ENCODE assay signal across 10 mouse cellular contexts in the genomic region with DNA sequence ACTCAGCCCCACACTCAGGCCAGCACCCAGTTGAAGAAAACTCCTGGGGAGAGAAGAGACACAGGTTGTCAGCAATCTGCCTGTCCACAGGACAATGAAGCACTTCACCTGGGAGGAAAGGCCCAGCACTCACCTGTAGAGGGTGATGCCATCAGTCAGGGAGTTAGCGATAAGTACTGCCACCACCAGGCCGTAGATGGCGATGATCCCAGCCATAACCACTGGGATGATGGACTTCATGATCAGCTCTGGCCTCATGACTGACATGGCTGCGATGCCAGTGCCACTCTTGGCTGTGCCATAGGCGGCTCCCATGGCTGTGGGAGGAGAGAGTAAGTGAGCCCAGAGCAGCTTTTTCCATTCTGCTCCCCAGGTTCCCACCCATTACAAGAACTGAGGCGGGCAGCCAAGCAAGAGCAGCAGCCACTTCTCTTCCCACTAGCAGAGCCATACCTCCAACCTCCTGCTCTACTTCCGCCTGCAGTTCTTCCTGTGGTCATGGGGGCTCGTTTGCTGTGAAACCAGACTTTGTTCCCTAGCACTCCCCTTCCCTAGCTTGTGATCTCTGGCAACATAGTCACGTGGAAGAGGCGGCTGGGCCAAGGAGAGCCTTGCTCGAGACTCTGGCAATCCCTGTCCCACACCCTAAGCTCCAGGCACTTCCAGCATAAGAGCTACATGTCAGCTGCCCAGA. TPM values are rescaled to one million over a fixed set of nuclear protein-coding genes. Genes with fewer than 3 reads are reported as not detected.
DNase-seq lines count a peak whose midpoint lies in the region; TF ChIP-seq lines count a peak whose summit lies in the region.
"Had no signal": no experiment of that assay in that cellular context is flagged by ENCODE, and none has a peak within 500 bp of the region (broad histone marks: within the 10 kb centered on the region; RNA-seq: fewer than 3 reads in every experiment).

No protein-coding gene starts in this region.

- no peak overlapping the region for H3K4me3 ChIP-seq in layer of hippocampus, adult 2 months
- peak overlapping the region; percentile 53 for H3K4me3 ChIP-seq in bone marrow macrophage, adult 2 months (ENCODE audit: insufficient read depth, low read length)
- H3K4me3 ChIP-seq in macrophage (ENCODE audit: inconsistent target): no peak overlapping the region
- no peak overlapping the region for H3K4me3 ChIP-seq in left cerebral cortex, adult 2 months
- H3K4me3 ChIP-seq: hindbrain, embryonic 13.5 days; limb, embryonic 12.5 days had no signal

- DNase-seq in layer of hippocampus, adult 2 months (ENCODE audit: low spot score in 2 of 2): no peak
- DNase-seq in layer of hippocampus, postnatal 10 days (ENCODE audit: low spot score in 2 of 2): no peak
- peak; percentile 80 for DNase-seq in kidney, adult 9 months
- no peak for DNase-seq in left cerebral cortex, adult 2 months (ENCODE audit: extremely low spot score in 1 of 2, low spot score in 2 of 2)
- no peak for DNase-seq in ovary, postnatal 36 days (ENCODE audit: low spot score)
- DNase-seq: gastrocnemius, postnatal 10 days had no signal

- intact Hi-C loops in left cerebral cortex, adult 2 months (cut with DNase I): no loop called here

- peaks cover 84% of the 10 kb centered on the region for H3K79me2 ChIP-seq in macrophage (ENCODE audit: inconsistent target)

- TF ChIP-seq POLR2A in bone marrow macrophage, adult 2 months (IDR thresholded peaks at IDR 0.05; ENCODE audit: borderline replicate concordance, low read depth, low read length): no peak

- H3K36me3 ChIP-seq in macrophage (ENCODE audit: inconsistent target): peaks cover 12% of the 10 kb centered on the region; the same call in 1 of the 2 replicates

- TF ChIP-seq CTCF in layer of hippocampus, adult 2 months (conservative IDR thresholded peaks at IDR 0.05): peak; percentile 29
- TF ChIP-seq CTCF in bone marrow macrophage, adult 2 months (IDR thresholded peaks at IDR 0.05; ENCODE audit: low read depth, low read length): no peak
- no peak; the same call in 1 of the 2 replicates for TF ChIP-seq CTCF in left cerebral cortex, adult 2 months (IDR thresholded peaks at IDR 0.05)

- peak overlapping the region; percentile 14; the same call in 1 of the 2 replicates for H3K27ac ChIP-seq in layer of hippocampus, adult 2 months
- H3K27ac ChIP-seq in bone marrow macrophage, adult 2 months (ENCODE audit: insufficient read depth, low read depth, low read length): peak overlapping the region; percentile 95
- peak overlapping the region; percentile 97 for H3K27ac ChIP-seq in macrophage
- H3K27ac ChIP-seq in left cerebral cortex, adult 2 months: no peak overlapping the region
- H3K27ac ChIP-seq: hindbrain, embryonic 13.5 days; limb, embryonic 12.5 days had no signal

- H3K4me1 ChIP-seq in bone marrow macrophage, adult 2 months (ENCODE audit: control insufficient read depth, insufficient read depth, low read length): peaks cover 41% of the 10 kb centered on the region

- 55% methylated on average over 9 of the region's 11 CpGs for WGBS in macrophage (ENCODE audit: missing documents)

RNA-seq across cellular contexts. Expression of a gene that starts 1.1 kb away (rescaled TPM):
- total RNA-seq in layer of hippocampus, adult 2 months (2021): 10 to 100 TPM; 43.1 to 45.3 TPM
- 10 to 100 TPM; 33.8 to 40.1 TPM for total RNA-seq in layer of hippocampus, postnatal 10 days (2021)
- polyA plus RNA-seq in bone marrow macrophage, adult 2 months (2012; ENCODE audit: insufficient read depth, insufficient read length, missing spikeins): 89.6 and 118 TPM in 2 replicates
- total RNA-seq in macrophage (2018; cell fraction: chromatin; rRNA removed): 100 to 1,000 TPM in 20 of 26 experiments, 10 to 100 TPM in 6; 60.5 to 540 (median 175) TPM
- total RNA-seq in macrophage (2018; cell fraction: cytosol; rRNA removed): 100 to 1,000 TPM; 135 to 212 (median 181) TPM
- 100 to 1,000 TPM in 19 of 26 experiments, 10 to 100 TPM in 7; 73.3 to 325 (median 152) TPM for total RNA-seq in macrophage (2018; cell fraction: nucleus; rRNA removed)
- polyA plus RNA-seq in macrophage (2018): 69.2 to 101 TPM (median 69.2 TPM) in 3 replicates
- 10 to 100 TPM; 29.2 to 32.0 TPM for total RNA-seq in left cerebral cortex, adult 2 months (2021)

RNA-seq across cellular contexts. Expression of a gene that starts 4.8 kb away (rescaled TPM):
- total RNA-seq in layer of hippocampus, adult 2 months (2021): 1,000 to 10,000 TPM; 1,075 to 1,153 TPM
- total RNA-seq in layer of hippocampus, postnatal 10 days (2021): 1,000 to 10,000 TPM; 1,281 to 1,362 TPM
- polyA plus RNA-seq in bone marrow macrophage, adult 2 months (2012; ENCODE audit: insufficient read depth, insufficient read length, missing spikeins): 1,159 and 1,346 TPM in 2 replicates
- 100 to 1,000 TPM; 138 to 505 (median 301) TPM for total RNA-seq in macrophage (2018; cell fraction: chromatin; rRNA removed)
- 1,000 to 10,000 TPM; 1,805 to 2,723 (median 2,167) TPM for total RNA-seq in macrophage (2018; cell fraction: cytosol; rRNA removed)
- total RNA-seq in macrophage (2018; cell fraction: nucleus; rRNA removed): 1,000 to 10,000 TPM in 4 of 26 experiments, 100 to 1,000 TPM in 22; 281 to 1,066 (median 916) TPM
- polyA plus RNA-seq in macrophage (2018): 1,634 to 2,526 TPM (median 2,187 TPM) in 3 replicates
- 1,000 to 10,000 TPM; 1,211 to 1,240 TPM for total RNA-seq in left cerebral cortex, adult 2 months (2021)

RNA-seq across cellular contexts. Expression of a gene that starts 14.0 kb away (rescaled TPM):
- total RNA-seq in layer of hippocampus, adult 2 months (2021): 100 to 1,000 TPM in 1 of 2 experiments, 10 to 100 TPM in 1; 97.3 to 109 TPM
- 10 to 100 TPM; 78.4 to 90.2 TPM for total RNA-seq in layer of hippocampus, postnatal 10 days (2021)
- polyA plus RNA-seq in bone marrow macrophage, adult 2 months (2012; ENCODE audit: insufficient read depth, insufficient read length, missing spikeins): 32.9 and 39.6 TPM in 2 replicates
- total RNA-seq in macrophage (2018; cell fraction: chromatin; rRNA removed): 100 to 1,000 TPM in 14 of 26 experiments, 10 to 100 TPM in 12; 59.3 to 214 (median 102) TPM
- total RNA-seq in macrophage (2018; cell fraction: cytosol; rRNA removed): 10 to 100 TPM; 21.3 to 35.4 (median 27.4) TPM
- total RNA-seq in macrophage (2018; cell fraction: nucleus; rRNA removed): 100 to 1,000 TPM in 7 of 26 experiments, 10 to 100 TPM in 19; 40.0 to 122 (median 62.9) TPM
- 10.4 to 18.5 TPM (median 17.4 TPM) in 3 replicates for polyA plus RNA-seq in macrophage (2018)
- 100 to 1,000 TPM; 114 to 116 TPM for total RNA-seq in left cerebral cortex, adult 2 months (2021)

RNA-seq across cellular contexts. Expression of a gene that starts 40.6 kb away (rescaled TPM):
- total RNA-seq in layer of hippocampus, adult 2 months (2021): 10 to 100 TPM; 61.2 to 66.1 TPM
- 10 to 100 TPM; 77.7 to 87.8 TPM for total RNA-seq in layer of hippocampus, postnatal 10 days (2021)
- 23.0 and 24.0 TPM in 2 replicates for polyA plus RNA-seq in bone marrow macrophage, adult 2 months (2012; ENCODE audit: insufficient read depth, insufficient read length, missing spikeins)
- total RNA-seq in macrophage (2018; cell fraction: chromatin; rRNA removed): 100 to 1,000 TPM in 2 of 26 experiments, 10 to 100 TPM in 24; 25.7 to 129 (median 59.8) TPM
- 10 to 100 TPM in 12 of 26 experiments, 1 to 10 TPM in 14; 4.8 to 15.0 (median 9.2) TPM for total RNA-seq in macrophage (2018; cell fraction: cytosol; rRNA removed)
- 10 to 100 TPM; 17.0 to 91.0 (median 36.6) TPM for total RNA-seq in macrophage (2018; cell fraction: nucleus; rRNA removed)
- 8.4 to 12.8 TPM (median 8.5 TPM) in 3 replicates for polyA plus RNA-seq in macrophage (2018)
- 10 to 100 TPM; 63.3 to 69.7 TPM for total RNA-seq in left cerebral cortex, adult 2 months (2021)

RNA-seq across cellular contexts. Expression of a gene that starts 44.6 kb away (rescaled TPM):
- total RNA-seq in layer of hippocampus, adult 2 months (2021): 1 to 10 TPM; 9.1 to 9.9 TPM
- total RNA-seq in layer of hippocampus, postnatal 10 days (2021): 10 to 100 TPM; 13.5 to 14.4 TPM
- 0.47 TPM in 1 of 2 replicates, not detected in the other for polyA plus RNA-seq in bone marrow macrophage, adult 2 months (2012; ENCODE audit: insufficient read depth, insufficient read length, missing spikeins)
- 1 to 10 TPM in 23 of 26 experiments, under 1 TPM in 3; 0.81 to 4.1 (median 1.5) TPM for total RNA-seq in macrophage (2018; cell fraction: chromatin; rRNA removed)
- total RNA-seq in macrophage (2018; cell fraction: cytosol; rRNA removed): under 1 TPM in 20 of 26 experiments, not detected in 6; 0.03 to 0.24 (median 0.09) TPM
- total RNA-seq in macrophage (2018; cell fraction: nucleus; rRNA removed): 1 to 10 TPM in 14 of 26 experiments, under 1 TPM in 12; 0.27 to 3.3 (median 1.0) TPM
- polyA plus RNA-seq in macrophage (2018): 0.05 to 0.09 TPM in 2 of 3 replicates, not detected in the other
- 10 to 100 TPM; 10.5 to 11.5 TPM for total RNA-seq in left cerebral cortex, adult 2 months (2021)
